Mouse (Mus musculus): ENCODE data around the gene Amigo2. TPM values are rescaled to one million over a fixed set of nuclear protein-coding genes. Genes with fewer than 3 reads are reported as not detected.

Amigo2 gene
- polyA plus RNA-seq, 1 experiment from 2014 or later: 8.7 TPM

DNA sequence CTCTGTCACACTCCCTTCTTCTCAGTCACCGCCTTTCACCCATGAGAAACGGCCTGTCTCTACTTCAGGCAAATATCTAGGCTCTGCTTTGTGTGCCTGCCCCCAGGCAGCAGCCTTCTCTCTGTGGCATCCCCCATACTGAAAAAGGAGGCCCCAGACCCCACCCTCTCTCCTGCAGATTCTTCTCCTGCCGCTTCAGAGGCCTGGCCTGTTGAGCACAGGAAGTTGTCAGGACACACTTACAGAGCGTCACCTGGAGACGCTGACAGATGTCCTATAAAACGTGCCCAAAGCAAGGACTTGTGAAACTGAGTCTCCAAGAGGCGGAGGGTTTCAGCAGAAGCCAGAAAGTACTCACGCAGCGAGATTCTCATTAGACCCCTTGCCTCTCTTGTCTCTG is 33.7 kb upstream of the Amigo2 start:
- H3K4me1 ChIP-seq (replicated peaks): peaks cover 28% of the 10 kb centered on the region
- H3K4me2 ChIP-seq: no peak overlapping the region
- ATAC-seq (ENCODE audit: low FRiP score): no peak
- no peaks in the 10 kb centered on the region for H3K9me3 ChIP-seq
- H3K27ac ChIP-seq: no peak overlapping the region
- no peaks in the 10 kb centered on the region for H3K36me3 ChIP-seq
- WGBS: 70% methylated on average over 9 of the region's 9 CpGs
- no peaks in the 10 kb centered on the region for H3K27me3 ChIP-seq
- no peak overlapping the region for H3K9ac ChIP-seq
- H3K4me3 ChIP-seq: no peak overlapping the region

DNA sequence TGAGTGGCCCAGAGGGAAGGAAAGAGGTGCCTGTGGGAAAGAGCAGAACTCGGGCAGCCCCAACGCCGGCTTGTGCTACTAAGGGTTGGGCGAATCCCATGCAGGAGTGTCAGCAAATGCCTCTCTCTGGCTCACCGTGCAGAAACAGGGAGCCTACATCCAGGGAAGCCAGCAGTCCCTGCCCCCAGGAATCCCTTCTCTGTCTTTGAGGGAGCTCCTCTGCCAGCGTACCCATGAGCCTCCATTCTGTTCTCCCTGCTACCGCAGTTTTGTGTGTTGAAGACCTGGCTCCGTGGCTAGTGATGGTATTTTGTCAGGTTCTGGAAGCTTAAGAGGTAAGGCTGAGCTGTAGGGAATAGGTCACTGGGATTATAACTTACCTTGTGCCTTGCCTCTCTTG is 33.0 kb upstream of the Amigo2 start:
- Histone ChIP-seq H3K36me3 (no peaks in the 10 kb centered on the region), H3K4me3 (no peak overlapping the region), H3K9ac (no peak overlapping the region), H3K9me3 (no peaks in the 10 kb centered on the region), H3K4me1 (replicated peaks) (peaks cover 34% of the 10 kb centered on the region), H3K27me3 (no peaks in the 10 kb centered on the region), H3K4me2 (no peak overlapping the region), H3K27ac (no peak overlapping the region)
- WGBS: 92% methylated on average over 8 of the region's 8 CpGs
- ATAC-seq (ENCODE audit: low FRiP score): no peak

DNA sequence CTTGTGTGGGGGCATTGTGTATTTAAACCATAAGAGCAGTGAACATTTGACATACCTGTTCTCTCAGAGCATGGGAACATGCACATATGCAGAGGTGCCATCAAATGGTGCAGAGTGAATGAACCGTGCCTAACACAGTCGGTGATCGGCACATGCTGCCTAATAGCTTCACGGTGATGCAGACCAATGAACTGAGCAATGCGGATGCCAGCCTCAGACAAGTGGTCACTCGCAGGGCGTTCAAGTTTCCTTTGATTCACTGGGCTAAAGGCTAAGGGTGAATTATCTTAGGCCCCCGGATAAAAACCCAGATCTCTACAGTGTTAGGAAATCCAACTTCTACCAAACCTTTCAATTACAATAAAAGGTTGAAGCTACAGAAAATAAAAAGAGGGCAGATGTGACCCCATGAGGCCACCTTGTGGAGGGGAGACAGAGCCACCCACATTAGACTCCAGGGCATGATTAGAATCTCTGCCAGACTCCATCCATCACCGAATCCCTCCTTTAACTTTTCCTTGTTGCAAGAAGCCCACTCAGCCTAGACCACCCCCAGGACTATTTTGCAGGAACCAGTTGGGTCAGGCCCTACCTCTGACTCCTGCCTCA is 31.4 kb upstream of the Amigo2 start:
- Histone ChIP-seq H3K4me2 (no peak overlapping the region), H3K9ac (no peak overlapping the region), H3K4me1 (replicated peaks) (peaks cover 33% of the 10 kb centered on the region), H3K27me3 (no peaks in the 10 kb centered on the region), H3K36me3 (no peaks in the 10 kb centered on the region), H3K9me3 (no peaks in the 10 kb centered on the region), H3K4me3 (no peak overlapping the region), H3K27ac (no peak overlapping the region)
- no peak for ATAC-seq (ENCODE audit: low FRiP score)
- 78% methylated on average over 9 of the region's 9 CpGs for WGBS

DNA sequence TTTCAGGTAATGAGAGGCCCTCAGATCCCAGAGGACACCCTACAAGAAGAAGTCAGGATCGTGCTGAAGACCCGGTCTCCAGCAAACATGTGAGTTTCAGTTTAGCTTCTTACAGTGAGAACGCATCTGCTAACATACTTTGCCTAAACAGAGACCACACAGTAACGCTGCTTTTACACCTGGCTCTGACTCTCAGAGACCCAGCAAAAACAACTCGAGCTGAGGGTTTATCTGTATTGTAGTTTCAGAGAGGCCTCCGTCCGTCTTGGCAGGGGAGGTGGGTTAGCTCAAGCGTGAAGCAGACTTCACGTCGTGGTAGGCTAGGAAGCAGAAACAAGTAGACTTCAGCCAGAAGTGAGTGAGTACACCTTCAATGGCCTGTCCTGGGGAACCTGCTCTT is 30.2 kb upstream of the Amigo2 start:
- WGBS: 67% methylated on average over 10 of the region's 10 CpGs
- Histone ChIP-seq H3K4me1 (replicated peaks) (peaks cover 24% of the 10 kb centered on the region), H3K36me3 (no peaks in the 10 kb centered on the region), H3K9me3 (no peaks in the 10 kb centered on the region), H3K4me3 (no peak overlapping the region), H3K9ac (no peak overlapping the region), H3K27ac (no peak overlapping the region), H3K4me2 (no peak overlapping the region), H3K27me3 (no peaks in the 10 kb centered on the region)
- ATAC-seq (ENCODE audit: low FRiP score): no peak

DNA sequence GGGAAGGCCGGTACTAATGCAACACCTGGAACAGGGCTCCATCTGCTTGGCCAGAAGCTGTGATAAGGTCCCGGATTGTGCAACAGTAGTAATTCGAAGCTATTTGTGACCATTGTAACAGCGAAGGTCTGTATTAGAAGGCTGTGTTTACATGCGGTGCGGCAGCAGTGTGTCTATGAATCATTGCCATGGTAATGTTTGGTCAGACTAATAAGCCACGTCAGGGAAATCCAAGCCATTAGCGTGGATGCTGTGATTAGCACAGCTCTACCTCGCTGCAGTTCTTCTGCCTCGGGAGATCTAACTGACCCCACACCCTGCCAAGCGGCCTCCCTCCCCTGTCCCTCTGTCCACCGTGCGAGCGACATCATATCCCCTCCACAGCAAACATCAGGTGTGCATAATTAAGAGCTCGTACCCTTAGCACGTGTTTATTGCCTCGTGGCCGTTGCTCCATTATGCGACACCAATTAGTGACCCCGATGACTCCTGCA is 29.6 kb upstream of the Amigo2 start:
- Histone ChIP-seq H3K36me3 (no peaks in the 10 kb centered on the region), H3K4me3 (no peak overlapping the region), H3K27ac (peak overlapping the region; percentile 60), H3K4me1 (replicated peaks) (peaks cover 26% of the 10 kb centered on the region), H3K27me3 (no peaks in the 10 kb centered on the region), H3K9me3 (no peaks in the 10 kb centered on the region), H3K9ac (no peak overlapping the region), H3K4me2 (peak overlapping the region; percentile 29; the same call in 1 of the 2 replicates)
- 41% methylated on average over 20 of the region's 20 CpGs for WGBS
- peak; percentile 46; the same call in 1 of the 2 replicates for ATAC-seq (ENCODE audit: low FRiP score)

DNA sequence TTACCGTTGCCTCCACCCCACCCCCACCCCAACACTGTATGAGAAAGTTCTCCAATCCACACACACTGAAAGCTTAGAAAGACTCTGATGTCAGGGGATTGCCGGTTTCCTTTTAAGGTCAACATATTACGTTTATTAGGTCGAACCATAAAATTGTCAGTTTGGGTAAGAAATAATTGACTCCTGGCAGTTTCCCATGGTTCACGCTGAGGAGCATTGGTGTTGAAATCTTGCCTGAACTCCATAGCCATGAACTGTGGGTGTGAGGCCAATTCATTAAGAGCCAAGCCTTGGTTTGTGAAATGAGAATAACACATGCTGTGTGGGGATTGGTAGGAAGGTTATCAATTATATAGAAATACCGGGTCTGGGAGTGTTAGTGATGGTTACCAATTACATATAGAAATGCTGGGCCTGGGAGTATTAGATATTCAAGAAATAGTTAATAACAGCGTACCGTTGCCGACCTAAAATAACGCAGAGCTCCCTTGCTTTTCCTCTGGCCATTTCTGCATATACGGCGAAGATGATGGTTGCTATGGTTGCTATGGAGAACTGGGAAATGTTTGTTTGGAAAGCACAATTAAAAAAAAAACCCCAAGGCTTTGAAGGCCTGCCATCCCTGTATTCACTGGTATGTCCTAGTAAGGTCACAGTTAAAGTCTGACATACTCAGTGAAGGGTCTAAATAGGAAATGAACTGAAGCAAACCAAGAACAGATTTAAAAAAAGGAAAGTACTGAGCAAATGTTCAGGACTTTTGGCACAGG is 28.7 kb upstream of the Amigo2 start:
- no peaks in the 10 kb centered on the region for H3K27me3 ChIP-seq
- H3K4me1 ChIP-seq (replicated peaks): peaks cover 26% of the 10 kb centered on the region
- H3K9ac ChIP-seq: no peak overlapping the region
- H3K27ac ChIP-seq: no peak overlapping the region
- H3K9me3 ChIP-seq: no peaks in the 10 kb centered on the region
- no peak for ATAC-seq (ENCODE audit: low FRiP score)
- WGBS: 82% methylated on average over 12 of the region's 12 CpGs
- no peaks in the 10 kb centered on the region for H3K36me3 ChIP-seq
- H3K4me3 ChIP-seq: no peak overlapping the region
- no peak overlapping the region for H3K4me2 ChIP-seq

DNA sequence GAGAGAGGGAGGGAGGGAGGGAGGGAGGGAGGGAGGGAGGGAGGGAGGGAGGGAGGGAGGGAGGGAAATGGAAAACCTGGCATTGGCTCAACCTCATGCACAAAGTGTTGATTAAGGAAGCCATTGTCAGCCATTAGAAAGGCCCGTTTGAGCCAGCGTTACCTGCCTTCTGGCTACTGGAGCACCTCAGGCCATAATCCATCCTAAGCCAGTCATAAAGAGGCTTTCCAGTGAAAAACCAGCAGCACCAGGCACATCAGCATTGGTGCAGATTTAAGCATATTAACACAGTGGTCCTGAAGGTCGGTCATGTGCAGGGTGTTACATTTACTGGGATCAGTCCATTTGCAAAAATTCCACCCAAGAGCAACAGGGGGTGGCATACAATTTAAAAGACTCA is 25.7 kb upstream of the Amigo2 start:
- no peak overlapping the region for H3K27ac ChIP-seq
- no peak overlapping the region for H3K4me3 ChIP-seq
- 86% methylated on average over 3 of the region's 3 CpGs for WGBS
- ATAC-seq (ENCODE audit: low FRiP score): no peak
- no peak overlapping the region for H3K9ac ChIP-seq
- no peak overlapping the region for H3K4me2 ChIP-seq
- H3K27me3 ChIP-seq: no peaks in the 10 kb centered on the region
- H3K36me3 ChIP-seq: no peaks in the 10 kb centered on the region
- H3K9me3 ChIP-seq: no peaks in the 10 kb centered on the region
- H3K4me1 ChIP-seq (replicated peaks): peaks cover 26% of the 10 kb centered on the region

DNA sequence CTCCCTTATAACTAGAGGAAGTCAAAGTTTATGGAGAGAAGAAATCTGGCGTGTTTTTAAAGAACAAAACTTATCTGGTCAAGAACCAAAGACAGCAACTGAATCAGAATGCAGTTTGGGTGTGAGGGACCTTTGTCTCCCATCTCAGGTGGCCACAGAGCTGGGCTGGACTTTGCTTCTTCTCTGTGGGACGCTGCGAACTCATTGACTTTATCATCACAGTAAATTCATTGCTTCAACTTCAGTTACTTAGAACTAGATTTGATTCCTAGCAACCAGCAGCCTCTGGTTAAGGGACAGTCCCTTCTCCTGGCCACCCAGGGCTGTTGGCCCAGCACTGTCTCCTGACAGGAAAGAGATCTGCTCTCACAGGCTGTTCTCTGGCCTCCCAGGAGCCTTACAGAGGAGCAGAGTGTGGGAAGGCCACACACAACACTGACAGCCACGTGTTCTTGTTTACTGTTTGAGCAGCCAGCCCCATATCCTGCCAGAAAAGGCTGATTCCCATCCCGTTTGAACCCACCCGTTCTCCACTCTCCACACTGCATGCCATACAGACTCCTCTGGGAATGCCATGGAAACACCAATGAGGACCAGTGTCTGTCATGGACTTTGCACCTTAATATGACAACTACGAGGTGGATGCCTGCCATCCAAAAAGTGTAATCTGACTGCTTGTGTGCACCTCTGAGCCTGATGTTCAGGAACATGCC is 25.1 kb upstream of the Amigo2 start:
- no peaks in the 10 kb centered on the region for H3K36me3 ChIP-seq
- no peaks in the 10 kb centered on the region for H3K27me3 ChIP-seq
- H3K4me3 ChIP-seq: no peak overlapping the region
- no peaks in the 10 kb centered on the region for H3K9me3 ChIP-seq
- no peak overlapping the region for H3K4me2 ChIP-seq
- peaks cover 23% of the 10 kb centered on the region for H3K4me1 ChIP-seq (replicated peaks)
- no peak overlapping the region for H3K27ac ChIP-seq
- 50% methylated on average over 7 of the region's 7 CpGs for WGBS
- peak; percentile 54; the same call in 1 of the 2 replicates for ATAC-seq (ENCODE audit: low FRiP score)
- H3K9ac ChIP-seq: no peak overlapping the region

DNA sequence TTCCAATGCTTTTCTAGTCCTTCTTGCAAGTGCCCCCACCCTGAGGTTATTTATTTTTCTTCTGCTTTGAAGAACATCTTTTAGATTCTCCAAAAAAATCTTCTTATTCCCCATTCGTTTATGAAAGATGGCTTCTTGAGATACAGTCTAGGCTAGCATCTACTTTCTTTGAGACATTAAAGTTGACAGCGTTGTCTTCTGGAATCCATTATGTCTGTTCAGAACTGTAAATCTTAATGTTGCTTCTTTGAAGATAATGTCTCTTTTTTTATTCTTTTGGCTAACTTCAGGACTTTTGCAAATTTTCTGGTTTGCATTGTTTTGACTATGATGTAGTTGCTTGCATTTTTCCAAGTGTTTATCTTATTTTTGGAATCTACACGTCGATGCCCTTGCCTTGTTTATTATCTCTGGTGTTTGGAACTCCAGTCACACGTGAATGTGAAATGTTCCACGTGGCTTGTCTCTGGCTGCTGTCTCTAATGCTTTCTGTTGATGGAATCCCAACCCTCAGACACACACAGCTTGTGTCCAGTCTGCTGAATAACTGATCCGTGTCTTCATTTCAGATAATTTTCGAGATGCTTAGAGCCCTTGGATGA is 20.1 kb upstream of the Amigo2 start:
- Histone ChIP-seq H3K4me3 (no peak overlapping the region), H3K27me3 (no peaks in the 10 kb centered on the region), H3K36me3 (no peaks in the 10 kb centered on the region), H3K4me2 (no peak overlapping the region), H3K27ac (no peak overlapping the region), H3K9me3 (no peaks in the 10 kb centered on the region), H3K9ac (no peak overlapping the region), H3K4me1 (replicated peaks) (peaks cover 3% of the 10 kb centered on the region; the same call in 1 of the 2 replicates)
- ATAC-seq (ENCODE audit: low FRiP score): no peak
- 72% methylated on average over 8 of the region's 8 CpGs for WGBS

- WGBS: 87% methylated on average over 14 of the region's 14 CpGs
- Histone ChIP-seq H3K9me3 (no peaks in the 10 kb centered on the region), H3K4me2 (no peak overlapping the region), H3K36me3 (no peaks in the 10 kb centered on the region), H3K9ac (no peak overlapping the region), H3K4me3 (no peak overlapping the region), H3K27ac (no peak overlapping the region), H3K27me3 (no peaks in the 10 kb centered on the region), H3K4me1 (replicated peaks) (no peaks in the 10 kb centered on the region)
- no peak for ATAC-seq (ENCODE audit: low FRiP score)
Observed at GRCm38 (mm10) chr15:97266236-97266845, 19.3 kb upstream of the Amigo2 start.

DNA sequence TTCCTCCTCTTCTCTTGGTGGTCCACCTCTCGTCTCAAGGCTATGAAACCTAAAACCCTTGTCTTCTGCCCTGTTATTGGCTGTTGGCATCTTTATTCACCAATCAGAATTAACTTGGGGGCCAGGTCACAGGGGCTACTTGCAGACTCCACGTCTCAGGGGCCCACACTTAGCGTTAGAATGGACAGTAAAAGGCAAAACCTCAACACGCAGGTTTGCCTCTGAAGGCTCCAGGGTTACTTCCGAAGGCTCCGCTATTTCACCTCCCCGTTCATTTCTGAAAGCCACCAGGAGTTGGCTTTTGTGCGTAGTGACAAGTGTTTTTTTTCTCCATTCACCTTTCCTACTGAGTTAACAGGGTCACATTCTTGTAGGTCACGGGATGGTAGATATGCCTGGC is 15.2 kb upstream of the Amigo2 start:
- H3K4me2 ChIP-seq: no peak overlapping the region
- H3K27me3 ChIP-seq: no peaks in the 10 kb centered on the region
- H3K27ac ChIP-seq: no peak overlapping the region
- ATAC-seq (ENCODE audit: low FRiP score): no peak
- 77% methylated on average over 9 of the region's 9 CpGs for WGBS
- H3K9me3 ChIP-seq: no peaks in the 10 kb centered on the region
- no peak overlapping the region for H3K9ac ChIP-seq
- H3K4me1 ChIP-seq (replicated peaks): no peaks in the 10 kb centered on the region
- no peak overlapping the region for H3K4me3 ChIP-seq
- no peaks in the 10 kb centered on the region for H3K36me3 ChIP-seq

Data from hindbrain, embryonic 13.5 days (tissue).